14 mouse cellular contexts compared by ENCODE assay signal in genomic region chr16:10814864-10815263, GRCm38 (mm10). TPM values are rescaled to one million over a fixed set of nuclear protein-coding genes. Genes with fewer than 3 reads are reported as not detected.
DNase-seq lines count a peak whose midpoint lies in the region; ATAC-seq and TF ChIP-seq lines count a peak whose summit lies in the region.
"Had no signal": no experiment of that assay in that cellular context is flagged by ENCODE, and none has a peak within 500 bp of the region (broad histone marks: within the 10 kb centered on the region; RNA-seq: fewer than 3 reads in every experiment).

No protein-coding gene starts in this region.

- no peak for TF ChIP-seq POLR2A in limb, embryonic 14.5 days (IDR thresholded peaks at IDR 0.05; ENCODE audit: borderline replicate concordance, extremely low read depth, insufficient read depth, insufficient read length)

- no peak for ATAC-seq in heart, embryonic 12.5 days (ENCODE audit: insufficient number of reproducible peaks, low FRiP score)
- peak; percentile 57; the same call in 1 of the 2 replicates for ATAC-seq in limb, embryonic 14.5 days (ENCODE audit: low FRiP score, low read depth)
- ATAC-seq in neutrophil, adult 5-6 weeks (ENCODE audit: extremely low read depth, insufficient number of reproducible peaks, low FRiP score, poor library complexity, severe bottlenecking) = peak; percentile 7; the same call in 1 of the 2 replicates
- no peak for ATAC-seq in hindbrain, embryonic 12.5 days (ENCODE audit: low FRiP score)

- no peak overlapping the region for H3K27ac ChIP-seq in heart, embryonic 12.5 days (ENCODE audit: poor library complexity, severe bottlenecking)
- no peak overlapping the region for H3K27ac ChIP-seq in limb, embryonic 14.5 days (replicated peaks; ENCODE audit: low read depth, low read length)
- H3K27ac ChIP-seq in hindbrain, embryonic 12.5 days = no peak overlapping the region
- H3K27ac ChIP-seq: limb, embryonic 12.5 days had no signal

- H3K4me3 ChIP-seq in heart, embryonic 12.5 days = no peak overlapping the region
- no peak overlapping the region for H3K4me3 ChIP-seq in limb, embryonic 14.5 days (replicated peaks; ENCODE audit: low read length)
- no peak overlapping the region for H3K4me3 ChIP-seq in hindbrain, embryonic 12.5 days
- H3K4me3 ChIP-seq: limb, embryonic 12.5 days had no signal

- 37% methylated on average over 4 of the region's 4 CpGs for WGBS in heart, embryonic 12.5 days
- 86% methylated on average over 4 of the region's 4 CpGs for WGBS in limb, embryonic 14.5 days
- 93% methylated on average over 4 of the region's 4 CpGs for WGBS in hindbrain, embryonic 12.5 days

- H3K9me3 ChIP-seq in heart, embryonic 12.5 days (replicated peaks) = no peaks in the 10 kb centered on the region
- no peaks in the 10 kb centered on the region for H3K9me3 ChIP-seq in limb, embryonic 14.5 days (ENCODE audit: control insufficient read depth, low read length)
- no peaks in the 10 kb centered on the region for H3K9me3 ChIP-seq in hindbrain, embryonic 12.5 days (replicated peaks)
- H3K9me3 ChIP-seq: limb, embryonic 12.5 days had no signal

- peak; percentile 91 for DNase-seq in heart, adult 11 months
- peak; percentile 51 for DNase-seq in thymus, postnatal 25 days
- no peak for DNase-seq in thymus, postnatal 36 days
- no peak for DNase-seq in limb, embryonic 14.5 days (ENCODE audit: low spot score)
- no peak for DNase-seq in retina, postnatal 1 day
- DNase-seq: B cell, adult 2 months; gastrocnemius, postnatal 36 days; midbrain, embryonic 14.5 days had no signal

- H3K9ac ChIP-seq in heart, embryonic 12.5 days = no peak overlapping the region
- H3K9ac ChIP-seq in limb, embryonic 14.5 days (ENCODE audit: low read depth, low read length, severe bottlenecking) = no peak overlapping the region
- H3K9ac ChIP-seq in hindbrain, embryonic 12.5 days = no peak overlapping the region
- H3K9ac ChIP-seq: limb, embryonic 12.5 days had no signal

- no peak overlapping the region for H3K4me2 ChIP-seq in heart, embryonic 12.5 days
- no peak overlapping the region for H3K4me2 ChIP-seq in limb, embryonic 14.5 days (replicated peaks; ENCODE audit: low read depth, low read length, severe bottlenecking)
- no peak overlapping the region for H3K4me2 ChIP-seq in hindbrain, embryonic 12.5 days (replicated peaks)
- H3K4me2 ChIP-seq: limb, embryonic 12.5 days had no signal

- no peaks in the 10 kb centered on the region for H3K27me3 ChIP-seq in heart, embryonic 12.5 days (replicated peaks)
- H3K27me3 ChIP-seq in limb, embryonic 14.5 days (ENCODE audit: control insufficient read depth, insufficient read depth, low read length) = no peaks in the 10 kb centered on the region
- no peaks in the 10 kb centered on the region for H3K27me3 ChIP-seq in hindbrain, embryonic 12.5 days

- no peaks in the 10 kb centered on the region for H3K36me3 ChIP-seq in heart, embryonic 12.5 days
- H3K36me3 ChIP-seq in limb, embryonic 14.5 days (ENCODE audit: control insufficient read depth, insufficient read depth, low read length) = no peaks in the 10 kb centered on the region
- H3K36me3 ChIP-seq in hindbrain, embryonic 12.5 days = no peaks in the 10 kb centered on the region
- H3K36me3 ChIP-seq: limb, embryonic 12.5 days had no signal

- H3K4me1 ChIP-seq in heart, embryonic 12.5 days (replicated peaks) = peaks cover 35% of the 10 kb centered on the region
- H3K4me1 ChIP-seq in limb, embryonic 14.5 days (ENCODE audit: control insufficient read depth, insufficient read depth, low read length) = no peaks in the 10 kb centered on the region
- no peaks in the 10 kb centered on the region for H3K4me1 ChIP-seq in hindbrain, embryonic 12.5 days

RNA-seq across cellular contexts. Expression of gene Gm11172, which starts 2.1 kb away (rescaled TPM):
- not detected in 2 replicates for polyA plus RNA-seq in heart, embryonic 12.5 days (2016; fragmentation: Nextera tagmentation; extraction: Ambion mirVana)
- not detected in 2 replicates for polyA plus RNA-seq in limb, embryonic 14.5 days (2012; rRNA removed)
- polyA plus RNA-seq in limb, embryonic 14.5 days (2014; fragmentation: Nextera tagmentation; extraction: Ambion mirVana) = not detected in 2 replicates
- total RNA-seq in neutrophil, adult 5-6 weeks (2017) = not detected in 2 replicates
- not detected in 2 replicates for polyA plus RNA-seq in hindbrain, embryonic 12.5 days (2016; fragmentation: Nextera tagmentation; extraction: Ambion mirVana)
- total RNA-seq: gastrocnemius, postnatal 36 days had no signal
- polyA plus RNA-seq: hindbrain, embryonic 11.5 days; large intestine, adult 2 months; limb, embryonic 12.5 days; midbrain, embryonic 14.5 days had no signal

RNA-seq across cellular contexts. Expression of gene Prm1, which starts 9.2 kb away (rescaled TPM):
- polyA plus RNA-seq in heart, embryonic 12.5 days (2016; fragmentation: Nextera tagmentation; extraction: Ambion mirVana) = 0.48 TPM in 1 of 2 replicates, not detected in the other
- not detected in 2 replicates for polyA plus RNA-seq in limb, embryonic 14.5 days (2012; rRNA removed)
- not detected in 2 replicates for polyA plus RNA-seq in limb, embryonic 14.5 days (2014; fragmentation: Nextera tagmentation; extraction: Ambion mirVana)
- total RNA-seq in neutrophil, adult 5-6 weeks (2017) = not detected in 2 replicates
- polyA plus RNA-seq in hindbrain, embryonic 12.5 days (2016; fragmentation: Nextera tagmentation; extraction: Ambion mirVana) = 0.57 TPM in 1 of 2 replicates, not detected in the other
- total RNA-seq: gastrocnemius, postnatal 36 days had no signal
- polyA plus RNA-seq: hindbrain, embryonic 11.5 days; midbrain, embryonic 14.5 days had no signal

RNA-seq across cellular contexts. Expression of gene Prm2, which starts 18.9 kb away (rescaled TPM):
- polyA plus RNA-seq in heart, embryonic 12.5 days (2016; fragmentation: Nextera tagmentation; extraction: Ambion mirVana) = not detected in 2 replicates
- polyA plus RNA-seq in limb, embryonic 14.5 days (2012; rRNA removed) = not detected in 2 replicates
- not detected in 2 replicates for polyA plus RNA-seq in limb, embryonic 14.5 days (2014; fragmentation: Nextera tagmentation; extraction: Ambion mirVana)
- total RNA-seq in neutrophil, adult 5-6 weeks (2017) = not detected in 2 replicates
- not detected in 2 replicates for polyA plus RNA-seq in hindbrain, embryonic 12.5 days (2016; fragmentation: Nextera tagmentation; extraction: Ambion mirVana)
- total RNA-seq: gastrocnemius, postnatal 36 days had no signal
- polyA plus RNA-seq: hindbrain, embryonic 11.5 days; limb, embryonic 12.5 days; midbrain, embryonic 14.5 days had no signal

RNA-seq across cellular contexts. Expression of gene Rmi2, which starts 20.0 kb away (rescaled TPM):
- 3.9 and 5.0 TPM in 2 replicates for polyA plus RNA-seq in heart, embryonic 12.5 days (2016; fragmentation: Nextera tagmentation; extraction: Ambion mirVana)
- polyA plus RNA-seq in limb, embryonic 14.5 days (2012; rRNA removed) = 7.3 and 7.7 TPM in 2 replicates
- 3.2 and 3.4 TPM in 2 replicates for polyA plus RNA-seq in limb, embryonic 14.5 days (2014; fragmentation: Nextera tagmentation; extraction: Ambion mirVana)
- total RNA-seq in neutrophil, adult 5-6 weeks (2017) = 0.47 and 0.61 TPM in 2 replicates
- 2.1 and 2.2 TPM in 2 replicates for polyA plus RNA-seq in hindbrain, embryonic 12.5 days (2016; fragmentation: Nextera tagmentation; extraction: Ambion mirVana)

RNA-seq across cellular contexts. Expression of gene Prm3, which starts 24.1 kb away (rescaled TPM):
- polyA plus RNA-seq in heart, embryonic 12.5 days (2016; fragmentation: Nextera tagmentation; extraction: Ambion mirVana) = not detected in 2 replicates
- polyA plus RNA-seq in limb, embryonic 14.5 days (2012; rRNA removed) = not detected in 2 replicates
- not detected in 2 replicates for polyA plus RNA-seq in limb, embryonic 14.5 days (2014; fragmentation: Nextera tagmentation; extraction: Ambion mirVana)
- total RNA-seq in neutrophil, adult 5-6 weeks (2017) = not detected in 2 replicates
- polyA plus RNA-seq in hindbrain, embryonic 12.5 days (2016; fragmentation: Nextera tagmentation; extraction: Ambion mirVana) = not detected in 2 replicates
- total RNA-seq: gastrocnemius, postnatal 36 days had no signal
- polyA plus RNA-seq: hindbrain, embryonic 11.5 days; large intestine, adult 2 months; limb, embryonic 12.5 days; midbrain, embryonic 14.5 days had no signal

Comparison
In these comparisons a context has a peak if more than half of its experiments do, and no peak if none do; other contexts are left out.
1. DNase-seq: peak in heart, adult 11 months (single experiment) and thymus, postnatal 25 days (single experiment); none in thymus, postnatal 36 days (0 of 2), limb, embryonic 14.5 days (single experiment) and retina, postnatal 1 day (single experiment).
2. ATAC-seq: peak in limb, embryonic 14.5 days (single experiment) and neutrophil, adult 5-6 weeks (single experiment); none in heart, embryonic 12.5 days (single experiment) and hindbrain, embryonic 12.5 days (single experiment).